Mouse (Mus musculus) liver, adult 2 months (tissue): ENCODE data around the gene Atp8b5. TPM values are rescaled to one million over a fixed set of nuclear protein-coding genes. Genes with fewer than 3 reads are reported as not detected.

Experiments used
- DNase-seq: peaks from one replicate; pipeline ENCODE4 v3.0.0-alpha.2; 2011; ENCODE audit warnings: low read depth, low spot score; ENCODE audit errors: extremely low read depth
- H3K27ac ChIP-seq: fragments of 200-500 bp; replicated peaks from 2 replicates; pipeline ENCODE4 v1.5.1; 2012; ENCODE audit warnings: low read depth, mild to moderate bottlenecking, control low read depth, inconsistent platforms, low read length; ENCODE audit not compliant: insufficient read depth
- H3K27me3 ChIP-seq: fragments of 200-500 bp; 2 replicates; pipeline ENCODE4 v1.6.1; 2012; ENCODE audit warnings: mild to moderate bottlenecking, moderate library complexity, low read length, inconsistent platforms; ENCODE audit not compliant: control insufficient read depth, insufficient read depth
- H3K36me3 ChIP-seq: fragments of 200-500 bp; 2 replicates; pipeline ENCODE4 v1.6.1; 2012; ENCODE audit warnings: low read length, inconsistent platforms; ENCODE audit not compliant: control insufficient read depth, insufficient read depth
- H3K4me1 ChIP-seq: fragments of 200-500 bp; 2 replicates; pipeline ENCODE4 v1.6.1; 2011; ENCODE audit warnings: low read length; ENCODE audit not compliant: control insufficient read depth, insufficient read depth
- H3K4me3 ChIP-seq: fragments of 200-500 bp; 2 replicates; pipeline ENCODE4 v1.5.1; 2011; ENCODE audit warnings: low read depth, mild to moderate bottlenecking, control low read depth, low read length, moderate library complexity; ENCODE audit not compliant: insufficient read depth
- H3K79me2 ChIP-seq: fragments of 200-500 bp; 2 replicates; pipeline ENCODE4 v1.6.1; 2012; ENCODE audit warnings: inconsistent platforms, mild to moderate bottlenecking, low read length, moderate library complexity; ENCODE audit not compliant: control insufficient read depth, insufficient read depth
- H3K9ac ChIP-seq: fragments of 200-500 bp; 2 replicates; pipeline ENCODE4 v1.6.1; 2012; ENCODE audit warnings: low read depth, mild to moderate bottlenecking, control low read depth, inconsistent platforms, low read length
- CTCF ChIP-seq: fragments of 200-500 bp; IDR thresholded peaks from 2 replicates; pipeline ENCODE4 v1.5.1; 2011; ENCODE audit warnings: low read depth, low read length, control low read depth
- POLR2A ChIP-seq: fragments of 200-500 bp; IDR thresholded peaks from 2 replicates; pipeline ENCODE4 v1.6.1; 2011; ENCODE audit warnings: low read length, control low read depth; ENCODE audit not compliant: insufficient read depth; ENCODE audit errors: extremely low read depth
- WGBS: fragments of 180-500 bp; shearing (Covaris S2); methylation state at CpG from one replicate; pipeline ENCODE4 v1.1.7; 2018; 5-methylcytosine and 5-hydroxymethylcytosine counted together
- polyA plus RNA-seq: library from polyadenylated mRNA; depleted of rRNA; stranded (reverse); fragments of >200 nt; gene quantifications from 2 replicates; pipeline ENCODE4 v1.2.3, GENCODE M21; 2012
- total RNA-seq: library from RNA; depleted of rRNA; stranded (reverse); fragments of >200 nt; gene quantifications from 2 replicates; pipeline ENCODE4 v1.2.3, GENCODE M21; 2014

The Atp8b5 gene
- total and polyA plus RNA-seq, 2 experiments = 0.28 to 0.44 TPM

DNA sequence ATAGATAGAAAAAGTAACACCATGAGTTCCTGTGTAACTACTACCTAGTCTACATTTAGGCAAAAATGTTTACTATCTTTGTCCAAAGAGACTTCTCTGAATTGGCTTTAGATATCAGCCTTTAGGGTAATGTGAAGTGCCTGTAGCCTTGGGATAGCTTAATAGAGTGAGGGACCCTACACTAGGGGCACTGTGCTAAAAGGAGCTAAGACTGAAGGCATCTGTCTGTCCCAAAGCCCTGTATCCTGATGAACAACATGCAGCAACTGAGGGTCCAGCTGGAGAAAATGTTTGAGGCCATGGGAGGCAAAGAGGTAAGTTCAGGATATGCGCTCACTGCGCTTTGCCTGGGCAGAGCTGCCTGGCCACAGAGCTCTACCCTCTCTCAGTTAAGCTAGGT is 9.9 kb upstream of the Atp8b5 start:
- no peak for DNase-seq
- H3K27ac ChIP-seq = no peak overlapping the region
- WGBS = 98% methylated on average over 2 of the region's 2 CpGs
- no peak overlapping the region for H3K4me3 ChIP-seq
- no peaks in the 10 kb centered on the region for H3K27me3 ChIP-seq
- TF ChIP-seq CTCF = no peak
- H3K4me1 ChIP-seq = no peaks in the 10 kb centered on the region
- H3K9ac ChIP-seq = no peak overlapping the region
- H3K79me2 ChIP-seq = no peaks in the 10 kb centered on the region
- no peaks in the 10 kb centered on the region; the same call in 1 of the 2 replicates for H3K36me3 ChIP-seq

DNA sequence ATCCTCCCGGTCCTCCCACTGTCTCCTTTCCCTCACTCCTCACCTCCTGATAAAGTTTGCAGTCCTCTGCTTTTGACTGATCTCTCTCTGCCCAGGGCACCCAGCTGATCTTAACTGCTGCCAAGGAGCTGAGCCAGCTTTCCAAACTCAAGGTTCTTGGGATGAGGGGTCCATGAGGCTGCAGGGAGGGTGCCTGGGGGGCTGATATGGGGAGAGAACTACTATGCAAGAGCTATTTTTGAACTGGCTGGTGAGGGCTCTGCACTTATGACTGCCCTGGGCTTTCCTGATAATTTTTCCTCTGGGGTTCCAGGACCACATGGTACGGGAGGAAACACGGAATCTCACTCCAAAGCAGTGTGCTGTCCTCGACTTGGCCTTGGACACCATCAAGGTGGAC is 8.4 kb upstream of the Atp8b5 start:
- H3K36me3 ChIP-seq = no peaks in the 10 kb centered on the region; the same call in 1 of the 2 replicates

GRCm38 (mm10) chr4:43259435-43259834 is 7.5 kb upstream of the Atp8b5 start:
- 96% methylated on average over 3 of the region's 3 CpGs for WGBS
- DNase-seq = no peak
- Histone ChIP-seq H3K27ac (no peak overlapping the region), H3K4me1 (no peaks in the 10 kb centered on the region), H3K79me2 (no peaks in the 10 kb centered on the region), H3K9ac (no peak overlapping the region), H3K36me3 (no peaks in the 10 kb centered on the region; the same call in 1 of the 2 replicates), H3K27me3 (no peaks in the 10 kb centered on the region), H3K4me3 (no peak overlapping the region)
- TF ChIP-seq POLR2A = no peak
- TF ChIP-seq CTCF = no peak

More for the DNA sequence above, 8.4 kb upstream of the Atp8b5 start:
- Histone ChIP-seq H3K4me3 (no peak overlapping the region), H3K27ac (no peak overlapping the region), H3K79me2 (no peaks in the 10 kb centered on the region), H3K27me3 (no peaks in the 10 kb centered on the region), H3K4me1 (no peaks in the 10 kb centered on the region), H3K9ac (no peak overlapping the region)
- 88% methylated on average over 4 of the region's 4 CpGs for WGBS
- DNase-seq = no peak
- no peak for TF ChIP-seq POLR2A

DNA sequence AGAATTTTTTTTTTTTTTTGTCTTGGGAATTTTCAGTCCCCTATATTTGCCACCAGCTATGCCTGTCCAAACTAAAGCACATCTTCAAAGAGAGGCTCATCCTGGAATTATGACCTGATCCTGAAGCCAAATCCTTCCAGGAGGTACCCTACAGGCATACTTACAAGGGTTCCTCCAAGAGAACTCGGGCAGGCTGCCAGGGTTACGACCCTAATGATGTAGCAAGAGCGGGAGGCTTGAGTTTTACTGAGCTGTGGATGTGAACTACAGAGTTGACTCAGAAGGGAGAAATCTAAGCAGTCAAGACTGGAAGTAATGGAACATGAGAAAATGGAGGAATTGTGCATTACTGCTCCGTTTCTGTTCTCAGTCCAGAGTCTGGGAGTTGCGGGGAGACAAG is 6.9 kb upstream of the Atp8b5 start:
- Histone ChIP-seq H3K36me3 (no peaks in the 10 kb centered on the region; the same call in 1 of the 2 replicates), H3K27ac (no peak overlapping the region), H3K79me2 (no peaks in the 10 kb centered on the region), H3K27me3 (no peaks in the 10 kb centered on the region), H3K9ac (no peak overlapping the region), H3K4me3 (no peak overlapping the region), H3K4me1 (no peaks in the 10 kb centered on the region)
- TF ChIP-seq POLR2A (no peak), CTCF (no peak)
- WGBS = 72% methylated on average over 5 of the region's 5 CpGs
- DNase-seq = no peak

GRCm38 (mm10) chr4:43262821-43263220 is 4.1 kb upstream of the Atp8b5 start:
- WGBS = 88% methylated on average over 6 of the region's 6 CpGs
- TF ChIP-seq CTCF = no peak
- TF ChIP-seq POLR2A = no peak
- H3K27ac ChIP-seq = no peak overlapping the region
- H3K36me3 ChIP-seq = no peaks in the 10 kb centered on the region; the same call in 1 of the 2 replicates
- H3K79me2 ChIP-seq = no peaks in the 10 kb centered on the region
- no peak overlapping the region for H3K4me3 ChIP-seq
- peak; percentile 30 for DNase-seq
- no peaks in the 10 kb centered on the region for H3K4me1 ChIP-seq
- H3K27me3 ChIP-seq = no peaks in the 10 kb centered on the region
- no peak overlapping the region for H3K9ac ChIP-seq

- DNase-seq = no peak
- TF ChIP-seq CTCF (no peak), POLR2A (no peak)
- Histone ChIP-seq H3K9ac (no peak overlapping the region), H3K79me2 (no peaks in the 10 kb centered on the region), H3K36me3 (no peaks in the 10 kb centered on the region), H3K27ac (no peak overlapping the region), H3K4me1 (no peaks in the 10 kb centered on the region), H3K4me3 (no peak overlapping the region), H3K27me3 (no peaks in the 10 kb centered on the region)
- WGBS = 65% methylated on average over 2 of the region's 2 CpGs
Measured at GRCm38 (mm10) chr4:43266146-43266545, 813 bp upstream of the Atp8b5 start.
